Comparison of ENCODE assay signal across 12 mouse cellular contexts in the genomic region with DNA sequence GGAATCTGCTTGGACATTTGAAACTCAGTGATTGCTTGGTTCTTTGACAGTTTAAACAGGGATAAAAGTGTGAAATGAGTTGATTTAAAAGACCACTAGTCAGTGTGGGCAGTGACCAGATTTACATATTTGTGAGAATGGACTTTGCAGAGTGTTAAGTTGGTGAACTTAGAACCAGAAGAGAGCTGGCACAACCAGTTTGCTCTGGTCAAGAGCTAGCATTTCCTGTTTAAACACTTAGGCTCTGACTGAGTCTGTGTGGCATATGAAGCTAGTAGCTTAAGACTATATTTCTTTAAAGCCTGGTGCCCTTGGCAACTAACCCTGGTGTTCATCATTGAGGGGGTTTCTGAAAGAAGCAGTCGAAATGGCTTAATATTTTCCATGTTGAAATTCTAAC. TPM values are rescaled to one million over a fixed set of nuclear protein-coding genes. Genes with fewer than 3 reads are reported as not detected.
DNase-seq lines count a peak whose midpoint lies in the region; ATAC-seq lines count a peak whose summit lies in the region.
"Had no signal": no experiment of that assay in that cellular context is flagged by ENCODE, and none has a peak within 500 bp of the region (broad histone marks: within the 10 kb centered on the region; RNA-seq: fewer than 3 reads in every experiment).

No protein-coding gene starts in this region.

- DNase-seq in lung, postnatal 10 days = no peak
- no peak for DNase-seq in forebrain, embryonic 14.5 days (ENCODE audit: low spot score)
- no peak for DNase-seq in ovary, postnatal 10 days (ENCODE audit: low spot score)
- no peak for DNase-seq in layer of hippocampus, postnatal 10 days (ENCODE audit: low spot score in 2 of 2)
- DNase-seq in cerebellum, adult 9-10 months = no peak
- DNase-seq: gastrocnemius, postnatal 36 days; retina, postnatal 1 day; thymus, postnatal 36 days had no signal

- H3K9me3 ChIP-seq in lung, embryonic 15.5 days = no peaks in the 10 kb centered on the region
- no peaks in the 10 kb centered on the region for H3K9me3 ChIP-seq in forebrain, embryonic 14.5 days (replicated peaks; ENCODE audit: control insufficient read depth, low read length)
- no peaks in the 10 kb centered on the region for H3K9me3 ChIP-seq in kidney, embryonic 16.5 days (ENCODE audit: low read length)
- H3K9me3 ChIP-seq in neural tube, embryonic 14.5 days (ENCODE audit: control insufficient read depth, low read length) = no peaks in the 10 kb centered on the region

- H3K36me3 ChIP-seq in lung, embryonic 15.5 days = peaks cover 25% of the 10 kb centered on the region
- H3K36me3 ChIP-seq in forebrain, embryonic 14.5 days (ENCODE audit: control insufficient read depth, insufficient read depth, low read length) = peaks cover 27% of the 10 kb centered on the region
- peaks cover 22% of the 10 kb centered on the region for H3K36me3 ChIP-seq in kidney, embryonic 16.5 days (ENCODE audit: insufficient read depth, low read length)
- H3K36me3 ChIP-seq in neural tube, embryonic 14.5 days (ENCODE audit: control insufficient read depth, insufficient read depth, low read length) = no peaks in the 10 kb centered on the region; the same call in 1 of the 2 replicates

- H3K4me2 ChIP-seq in lung, embryonic 15.5 days = peak overlapping the region; percentile 55
- peak overlapping the region; percentile 67 for H3K4me2 ChIP-seq in forebrain, embryonic 14.5 days (ENCODE audit: low read length)
- H3K4me2 ChIP-seq in kidney, embryonic 16.5 days (replicated peaks; ENCODE audit: low read depth, low read length) = peak overlapping the region; percentile 78
- peak overlapping the region; percentile 64 for H3K4me2 ChIP-seq in neural tube, embryonic 14.5 days (ENCODE audit: low read depth, low read length)

- H3K27me3 ChIP-seq in lung, embryonic 15.5 days = no peaks in the 10 kb centered on the region
- H3K27me3 ChIP-seq in forebrain, embryonic 14.5 days (replicated peaks; ENCODE audit: control insufficient read depth, insufficient read depth, low read length) = no peaks in the 10 kb centered on the region
- no peaks in the 10 kb centered on the region for H3K27me3 ChIP-seq in kidney, embryonic 16.5 days (ENCODE audit: insufficient read depth, low read length)
- no peaks in the 10 kb centered on the region for H3K27me3 ChIP-seq in neural tube, embryonic 14.5 days (ENCODE audit: control insufficient read depth, insufficient read depth, low read length)

- no peak overlapping the region for H3K4me3 ChIP-seq in lung, embryonic 15.5 days
- no peak overlapping the region for H3K4me3 ChIP-seq in forebrain, embryonic 14.5 days (ENCODE audit: low read depth, low read length)
- H3K4me3 ChIP-seq in kidney, embryonic 16.5 days (ENCODE audit: low read length) = no peak overlapping the region
- 0 out of 2 replicates have a peak overlapping the region, but pooled peaks have one; percentile 7 for H3K4me3 ChIP-seq in neural tube, embryonic 14.5 days (ENCODE audit: low read depth, low read length)

- 50% methylated on average over 1 of the region's 1 CpGs for WGBS in lung, embryonic 15.5 days
- whole genome bisulfite sequencing in forebrain, embryonic 14.5 days = 77% methylated on average over 1 of the region's 1 CpGs
- 90% methylated on average over 1 of the region's 1 CpGs for WGBS in kidney, embryonic 16.5 days
- WGBS in neural tube, embryonic 14.5 days = 93% methylated on average over 1 of the region's 1 CpGs

- no peak for ATAC-seq in lung, embryonic 15.5 days (ENCODE audit: borderline replicate concordance, extremely low read depth, low FRiP score, low TSS enrichment)
- ATAC-seq in forebrain, embryonic 14.5 days = no peak
- no peak; the same call in 1 of the 2 replicates for ATAC-seq in kidney, embryonic 16.5 days (ENCODE audit: low FRiP score, low TSS enrichment)
- ATAC-seq in neural tube, embryonic 14.5 days (ENCODE audit: low read depth) = no peak

- H3K9ac ChIP-seq in lung, embryonic 15.5 days = no peak overlapping the region
- no peak overlapping the region for H3K9ac ChIP-seq in forebrain, embryonic 14.5 days (ENCODE audit: low read length)
- H3K9ac ChIP-seq in kidney, embryonic 16.5 days (replicated peaks; ENCODE audit: low read length) = no peak overlapping the region
- H3K9ac ChIP-seq in neural tube, embryonic 14.5 days (replicated peaks; ENCODE audit: low read depth, low read length) = no peak overlapping the region

- peaks cover 15% of the 10 kb centered on the region for H3K4me1 ChIP-seq in lung, embryonic 15.5 days
- H3K4me1 ChIP-seq in forebrain, embryonic 14.5 days (ENCODE audit: control insufficient read depth, insufficient read depth, low read length) = peaks cover 5% of the 10 kb centered on the region; the same call in 1 of the 2 replicates
- H3K4me1 ChIP-seq in kidney, embryonic 16.5 days (ENCODE audit: insufficient read depth, low read length) = peaks cover 16% of the 10 kb centered on the region
- H3K4me1 ChIP-seq in neural tube, embryonic 14.5 days (ENCODE audit: control insufficient read depth, insufficient read depth, low read length) = peaks cover 4% of the 10 kb centered on the region; the same call in 1 of the 2 replicates

- no peak overlapping the region for H3K27ac ChIP-seq in lung, embryonic 15.5 days
- no peak overlapping the region for H3K27ac ChIP-seq in forebrain, embryonic 14.5 days (ENCODE audit: low read depth, low read length)
- no peak overlapping the region for H3K27ac ChIP-seq in kidney, embryonic 16.5 days (ENCODE audit: low read length)
- no peak overlapping the region for H3K27ac ChIP-seq in neural tube, embryonic 14.5 days (ENCODE audit: low read depth, low read length)
- H3K27ac ChIP-seq: layer of hippocampus, adult 2 months had no signal

RNA-seq across cellular contexts. Expression of a gene that starts 1.4 kb away (rescaled TPM):
- 16.7 and 20.1 TPM in 2 replicates for polyA plus RNA-seq in lung, embryonic 15.5 days (2015; fragmentation: Nextera tagmentation; extraction: Ambion mirVana)
- 19.5 and 22.2 TPM in 2 replicates for polyA plus RNA-seq in forebrain, embryonic 14.5 days (2014; fragmentation: Nextera tagmentation; extraction: Ambion mirVana)
- polyA plus RNA-seq in kidney, embryonic 16.5 days (2015; fragmentation: Nextera tagmentation; extraction: Ambion mirVana) = 18.0 and 20.7 TPM in 2 replicates
- polyA plus RNA-seq in neural tube, embryonic 14.5 days (2014; fragmentation: Nextera tagmentation; extraction: Ambion mirVana) = 21.5 and 26.8 TPM in 2 replicates
- 10 to 100 TPM; 18.2 to 22.0 TPM for total RNA-seq in layer of hippocampus, postnatal 10 days (2021)

RNA-seq across cellular contexts. Expression of a gene that starts 11.1 kb away (rescaled TPM):
- 166 and 180 TPM in 2 replicates for polyA plus RNA-seq in lung, embryonic 15.5 days (2015; fragmentation: Nextera tagmentation; extraction: Ambion mirVana)
- polyA plus RNA-seq in forebrain, embryonic 14.5 days (2014; fragmentation: Nextera tagmentation; extraction: Ambion mirVana) = 143 and 176 TPM in 2 replicates
- 128 and 147 TPM in 2 replicates for polyA plus RNA-seq in kidney, embryonic 16.5 days (2015; fragmentation: Nextera tagmentation; extraction: Ambion mirVana)
- polyA plus RNA-seq in neural tube, embryonic 14.5 days (2014; fragmentation: Nextera tagmentation; extraction: Ambion mirVana) = 99.8 and 115 TPM in 2 replicates
- total RNA-seq in layer of hippocampus, postnatal 10 days (2021) = 100 to 1,000 TPM; 336 to 348 TPM

RNA-seq across cellular contexts. Expression of a gene that starts 53.1 kb away (rescaled TPM):
- 0.16 and 0.18 TPM in 2 replicates for polyA plus RNA-seq in lung, embryonic 15.5 days (2015; fragmentation: Nextera tagmentation; extraction: Ambion mirVana)
- 0.11 TPM in 1 of 2 replicates, not detected in the other for polyA plus RNA-seq in forebrain, embryonic 14.5 days (2014; fragmentation: Nextera tagmentation; extraction: Ambion mirVana)
- polyA plus RNA-seq in kidney, embryonic 16.5 days (2015; fragmentation: Nextera tagmentation; extraction: Ambion mirVana) = 0.13 and 0.14 TPM in 2 replicates
- not detected in 2 replicates for polyA plus RNA-seq in neural tube, embryonic 14.5 days (2014; fragmentation: Nextera tagmentation; extraction: Ambion mirVana)
- total RNA-seq in layer of hippocampus, postnatal 10 days (2021) = under 1 TPM in 1 of 2 experiments, not detected in 1; 0.46 TPM
